Mouse (Mus musculus) spleen, embryonic (tissue): ENCODE measurements at regions not wholly inside any gene's neighbourhood (a gene's known extent, or its start where the extent isn't known, plus 50 kb on each side); places are given as distances from the start of the nearest gene placed in this dataset.

Experiments
- CTCF ChIA-PET: fragments of 350-600 bp; sonication (Branson Sonifier 250); formaldehyde crosslinking; loops from one replicate; lab custom pipeline; 2022; lab: Charles Lee

GRCm38 (mm10) chr7:36095258-36096130, 292.7 kb upstream of the Zfp507 start:
- CTCF ChIA-PET, result no interaction called here

- CTCF ChIA-PET, result no interaction called here
These were observed 288.3 kb upstream of the Zfp507 start for GRCm38 (mm10) chr7:36091132-36091531.

GRCm38 (mm10) chr7:36090291-36091123, 287.7 kb upstream of the Zfp507 start:
- CTCF ChIA-PET, result no interaction called here

- CTCF ChIA-PET, result no interaction called here
These were observed 284.8 kb upstream of the Zfp507 start for GRCm38 (mm10) chr7:36087598-36087997.

- CTCF ChIA-PET, result no interaction called here
These were observed 275.9 kb upstream of the Zfp507 start for GRCm38 (mm10) chr7:36078666-36079065.

GRCm38 (mm10) chr7:36078089-36078654, 275.4 kb upstream of the Zfp507 start:
- CTCF ChIA-PET, result no interaction called here

- CTCF ChIA-PET, result no interaction called here
These were observed 274.5 kb upstream of the Zfp507 start for GRCm38 (mm10) chr7:36077271-36077670.

GRCm38 (mm10) chr7:36076021-36076441, 273.2 kb upstream of the Zfp507 start:
- CTCF ChIA-PET, result no interaction called here

- CTCF ChIA-PET, result interaction anchor here (0.6 kb wide), 2 partner anchors 11 to 816 kb away, joined by 3 to 4 read pairs; no protein-coding TSS in a partner anchor
These were observed 269.0 kb upstream of the Zfp507 start for GRCm38 (mm10) chr7:36071774-36072173.

- CTCF ChIA-PET, result no interaction called here
These were observed 263.9 kb upstream of the Zfp507 start for GRCm38 (mm10) chr7:36066725-36067124.

- CTCF ChIA-PET, result interaction anchor here (0.6 kb wide), 1 partner anchor 10 kb away, joined by 3 read pairs; no protein-coding TSS in a partner anchor
These were observed 258.9 kb upstream of the Zfp507 start for GRCm38 (mm10) chr7:36061679-36062078.

GRCm38 (mm10) chr7:36060426-36060825, 257.6 kb upstream of the Zfp507 start:
- CTCF ChIA-PET, result no interaction called here

GRCm38 (mm10) chr7:36046053-36046452, 243.2 kb upstream of the Zfp507 start:
- CTCF ChIA-PET, result no interaction called here

- CTCF ChIA-PET, result no interaction called here
These were observed 229.1 kb upstream of the Zfp507 start for GRCm38 (mm10) chr7:36031881-36032280.

GRCm38 (mm10) chr7:36023015-36023414, 220.2 kb upstream of the Zfp507 start:
- CTCF ChIA-PET, result no interaction called here

GRCm38 (mm10) chr7:36022489-36022888, 219.7 kb upstream of the Zfp507 start:
- CTCF ChIA-PET, result no interaction called here

GRCm38 (mm10) chr7:36016926-36017753, 214.3 kb upstream of the Zfp507 start:
- CTCF ChIA-PET, result no interaction called here

- CTCF ChIA-PET, result no interaction called here
These were observed 193.8 kb upstream of the Zfp507 start for GRCm38 (mm10) chr7:35996609-35997008.

- CTCF ChIA-PET, result interaction anchor here (0.6 kb wide), 1 partner anchor 22 kb away, joined by 4 read pairs; no protein-coding TSS in a partner anchor
These were observed 189.7 kb upstream of the Zfp507 start for GRCm38 (mm10) chr7:35992511-35992910.

- CTCF ChIA-PET, result no interaction called here
These were observed 188.3 kb upstream of the Zfp507 start for GRCm38 (mm10) chr7:35991141-35991540.

- CTCF ChIA-PET, result no interaction called here
These were observed 186.7 kb upstream of the Zfp507 start for GRCm38 (mm10) chr7:35989456-35989855.
